Mouse (Mus musculus) c-Kit-positive CD71-negative TER-119-negative erythroid progenitor cells, embryonic 14.5 days (primary cell): ENCODE measurements around the gene Pde6b.

Source experiments
- DNase-seq: peaks from one replicate; pipeline ENCODE4 v3.0.0-alpha.2; 2013; ENCODE audit warnings: low read depth

Pde6b gene

GRCm38 (mm10) chr5:108388201-108388600, at the start of gene Pde6b:
TSS of gene Pde6b (plus strand) at chr5:108388391.
- no peak for DNase-seq

DNA sequence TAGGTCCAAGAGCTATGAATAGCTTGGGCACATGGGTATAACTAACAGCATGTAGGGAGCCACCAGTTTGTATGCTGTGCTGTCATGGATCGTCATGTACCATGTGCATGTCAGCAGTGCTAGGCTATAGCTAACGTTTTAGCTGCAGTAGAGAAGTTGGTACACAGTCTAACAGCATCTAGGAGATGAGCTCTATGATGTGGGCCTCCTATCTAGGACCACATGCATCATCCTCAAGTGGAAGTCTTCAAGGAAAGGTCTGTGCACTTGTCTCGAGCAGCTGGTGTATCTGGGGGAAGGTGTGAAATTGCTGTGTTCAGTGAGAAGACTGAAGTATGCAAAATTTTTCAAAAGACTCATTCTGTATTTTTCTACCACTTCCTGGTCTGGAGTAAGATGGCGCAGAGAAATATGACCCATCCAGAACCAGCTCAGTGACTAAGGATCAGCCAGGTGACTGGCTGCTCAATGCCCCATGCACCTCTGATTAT, 44.5 kb upstream of the Pde6b start:
- no peak for DNase-seq

DNA sequence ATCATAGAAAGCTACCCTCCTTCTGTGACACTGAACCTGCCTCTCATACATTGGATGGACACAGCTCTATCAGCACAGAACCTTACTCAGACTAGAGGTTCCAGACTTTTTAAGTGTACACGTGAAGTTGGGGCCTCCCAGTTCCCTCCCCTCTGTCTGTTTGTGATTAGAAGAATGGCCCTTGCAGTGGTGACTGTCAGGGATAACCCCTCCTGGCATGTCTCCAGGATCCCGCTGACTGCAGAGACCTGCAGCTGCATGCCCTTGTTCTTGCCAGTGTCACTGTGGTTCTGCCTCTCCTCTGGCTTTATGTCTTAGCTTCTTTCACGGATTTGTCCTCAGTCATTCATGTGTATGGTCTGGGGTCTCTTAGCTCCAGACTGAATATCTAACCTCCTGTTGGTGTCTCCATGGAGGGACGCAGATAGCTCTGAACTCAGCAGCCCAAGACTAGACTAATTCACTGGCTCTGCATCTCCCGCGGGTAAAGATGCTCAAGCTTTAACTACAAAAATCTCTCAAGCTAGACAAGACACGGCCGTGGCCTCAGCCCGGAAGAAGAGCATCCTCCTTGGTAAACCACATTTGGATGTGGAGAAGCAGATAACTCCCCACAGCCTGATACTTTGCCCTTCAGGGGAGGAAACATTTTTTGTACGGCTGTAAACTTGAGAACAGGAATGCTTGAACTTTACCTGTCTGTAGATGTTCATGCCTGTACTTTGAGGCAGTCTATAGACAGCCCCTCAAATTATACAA, 42.7 kb upstream of the Pde6b start:
- no peak for DNase-seq

DNA sequence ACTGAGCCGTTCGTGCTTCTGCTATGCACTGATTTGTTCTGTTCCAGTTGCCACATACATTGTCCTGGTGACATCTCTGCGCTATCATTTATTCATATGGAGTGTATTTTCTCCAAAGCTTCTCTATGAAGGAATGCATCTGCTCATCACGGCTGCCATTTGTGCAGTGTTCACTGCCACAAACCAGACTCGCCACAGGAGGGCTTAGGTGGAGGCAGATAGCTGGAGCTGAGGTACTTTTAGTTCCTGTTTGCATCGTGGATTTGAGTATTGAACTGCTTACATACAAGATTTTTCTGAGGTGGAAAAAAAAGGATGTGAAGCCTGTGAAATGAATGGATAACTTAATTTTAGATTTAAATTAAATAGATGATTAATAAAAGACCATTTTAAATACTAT, 40.3 kb upstream of the Pde6b start:
- no peak for DNase-seq

GRCm38 (mm10) chr5:108349511-108350148, 38.6 kb upstream of the Pde6b start:
- DNase-seq = no peak

DNA sequence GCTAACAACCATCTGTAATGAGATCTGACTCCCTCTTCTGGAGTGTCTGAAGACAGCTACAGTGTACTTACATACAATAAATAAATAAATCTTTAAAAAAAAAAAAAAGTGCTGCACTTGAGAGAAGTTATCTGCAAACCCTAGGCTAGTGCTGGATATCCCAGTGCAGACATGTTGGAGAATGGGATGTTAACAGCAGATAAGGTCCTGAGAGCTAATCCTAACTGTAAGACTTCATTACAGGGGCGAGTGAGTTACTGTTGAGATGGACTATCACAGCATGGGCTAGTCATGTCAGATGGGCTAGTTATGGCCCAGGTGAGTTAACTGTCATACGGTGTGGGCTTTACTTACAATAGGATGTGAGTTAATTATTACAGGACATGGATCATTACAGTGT, 34.1 kb upstream of the Pde6b start:
- DNase-seq = no peak

GRCm38 (mm10) chr5:108357862-108358261, 30.3 kb upstream of the Pde6b start:
- DNase-seq = no peak

DNA sequence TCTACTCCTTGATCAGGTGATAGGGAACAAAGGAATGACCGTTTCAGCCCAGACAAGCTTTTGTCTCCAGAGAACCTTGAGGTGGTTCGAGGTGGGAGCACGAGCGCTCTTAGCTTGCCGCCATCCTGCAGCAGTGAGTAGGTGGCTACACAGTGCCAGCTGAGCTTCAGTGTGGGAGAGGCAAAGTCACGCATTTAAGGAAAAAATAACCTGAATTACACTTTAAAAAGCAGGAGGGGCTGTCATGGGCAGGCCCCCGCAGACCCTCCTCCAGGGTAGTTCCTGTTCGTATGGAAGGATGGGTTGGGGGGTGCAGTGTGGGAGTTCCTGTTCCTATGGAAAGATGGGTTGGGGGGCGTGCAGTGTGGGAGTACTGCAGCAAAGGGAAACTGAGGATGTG, 28.7 kb upstream of the Pde6b start:
- no peak for DNase-seq

- DNase-seq = no peak
Observed at GRCm38 (mm10) chr5:108360211-108360610, 28.0 kb upstream of the Pde6b start.

- DNase-seq = no peak
Observed at GRCm38 (mm10) chr5:108362330-108362729, 25.9 kb upstream of the Pde6b start.

DNA sequence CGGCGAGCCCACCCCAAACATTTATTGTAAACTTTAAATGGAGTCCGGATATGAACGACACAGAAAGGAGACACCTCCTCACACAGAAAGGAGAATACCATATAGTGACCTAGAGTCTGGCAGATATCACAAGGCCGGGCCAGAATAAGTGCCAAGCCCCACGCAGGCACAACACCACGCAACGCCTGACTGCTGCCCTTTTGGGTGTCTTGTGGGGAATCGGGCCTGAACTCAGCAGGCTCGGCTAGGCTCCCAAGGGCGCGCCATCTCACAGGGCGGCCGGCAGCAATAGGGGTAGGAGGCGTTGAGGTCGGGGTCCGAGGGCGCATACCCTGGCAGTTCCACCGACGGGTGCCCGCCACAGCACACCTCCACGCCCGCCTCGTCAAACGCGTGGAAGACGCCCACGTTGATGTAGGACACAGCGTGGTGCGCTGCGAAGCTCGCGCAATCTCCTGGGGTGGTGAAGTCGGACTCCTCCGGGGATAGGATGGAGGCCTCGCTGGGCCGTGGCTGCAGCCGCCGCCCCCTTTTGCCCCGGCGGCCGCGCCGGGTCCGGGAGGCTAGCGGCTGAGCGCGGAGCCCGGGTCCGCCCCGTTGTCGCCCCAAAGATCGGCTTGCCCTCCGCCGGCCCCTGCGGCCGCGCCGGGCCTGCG, 21.7 kb upstream of the Pde6b start:
- no peak for DNase-seq

GRCm38 (mm10) chr5:108366984-108367841, 21.0 kb upstream of the Pde6b start:
- no peak for DNase-seq

GRCm38 (mm10) chr5:108367871-108368332, 20.3 kb upstream of the Pde6b start, which contains the start of gene Gm42517:
TSS of gene Gm42517 (minus strand) at chr5:108367922.
- DNase-seq = no peak

GRCm38 (mm10) chr5:108368446-108368845, 19.7 kb upstream of the Pde6b start:
- no peak for DNase-seq

- DNase-seq = no peak
Observed at GRCm38 (mm10) chr5:108368851-108369621, 19.2 kb upstream of the Pde6b start.

DNA sequence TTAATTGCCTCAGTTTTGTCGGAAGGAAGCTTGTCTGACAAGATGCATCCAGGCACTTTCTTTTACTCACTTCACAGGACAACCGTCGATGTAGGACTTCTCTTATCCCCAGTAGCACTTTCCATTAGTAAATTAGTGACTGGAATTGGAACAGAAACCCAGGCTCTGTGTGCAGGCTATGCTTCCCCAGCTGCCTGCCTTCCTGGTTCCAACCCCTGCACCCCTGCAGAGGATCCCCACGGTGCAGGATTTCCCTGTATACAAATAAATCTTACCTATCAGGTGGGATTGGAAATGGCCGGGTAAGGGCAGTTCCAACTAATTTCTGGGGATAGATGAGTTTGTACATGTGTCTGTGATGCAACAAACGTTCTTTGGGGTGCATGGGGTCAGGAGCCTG, 18.2 kb upstream of the Pde6b start:
- DNase-seq = no peak

GRCm38 (mm10) chr5:108374079-108374478, 14.1 kb upstream of the Pde6b start:
- no peak for DNase-seq

- no peak for DNase-seq
Observed at GRCm38 (mm10) chr5:108376059-108376458, 12.1 kb upstream of the Pde6b start.

- DNase-seq = no peak
Observed at GRCm38 (mm10) chr5:108378346-108378745, 9.8 kb upstream of the Pde6b start.

DNA sequence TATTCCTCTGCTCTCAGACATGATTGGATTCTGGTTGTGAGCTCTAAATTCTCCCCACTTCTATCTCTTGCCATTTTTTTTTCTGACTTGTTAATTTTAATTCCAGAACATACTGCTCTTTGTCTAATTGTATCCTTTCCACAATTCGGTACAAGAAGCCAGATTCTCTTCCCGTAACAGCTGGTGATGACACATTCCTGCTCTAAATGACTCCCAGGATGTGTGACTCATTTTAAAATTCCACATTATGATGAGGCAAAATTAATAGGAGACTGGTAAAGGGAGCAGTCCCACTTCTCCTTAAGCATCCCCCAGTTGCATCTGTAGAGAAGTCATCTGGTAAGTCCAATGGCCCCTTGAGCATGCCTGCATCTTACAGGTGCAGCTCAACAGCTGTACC, 2.6 kb upstream of the Pde6b start:
- DNase-seq = no peak

GRCm38 (mm10) chr5:108386449-108386848, 1.7 kb upstream of the Pde6b start:
- DNase-seq = no peak
